Mouse (Mus musculus) gastrocnemius, adult 18-20 months (tissue): ENCODE measurements around the gene Gpr132. TPM values are rescaled to one million over a fixed set of nuclear protein-coding genes. Genes with fewer than 3 reads are reported as not detected.
"Not testable (repeated sequence)": the region's sequence is repeated elsewhere in the genome, so short reads cannot be mapped to it uniquely, and the experiment has no call there.

Experiments used
- DNase-seq: peaks from one replicate; pipeline ENCODE4 v3.0.0; 2021; ENCODE audit warnings: low spot score
- total RNA-seq, 2 experiments: library from RNA; stranded (reverse); gene quantifications; 2 replicates each; pipeline ENCODE4 v1.2.3; 2021

The Gpr132 gene
- total RNA-seq, 2 experiments from 2014 or later, result 0.14 TPM; not detected in 1

DNA sequence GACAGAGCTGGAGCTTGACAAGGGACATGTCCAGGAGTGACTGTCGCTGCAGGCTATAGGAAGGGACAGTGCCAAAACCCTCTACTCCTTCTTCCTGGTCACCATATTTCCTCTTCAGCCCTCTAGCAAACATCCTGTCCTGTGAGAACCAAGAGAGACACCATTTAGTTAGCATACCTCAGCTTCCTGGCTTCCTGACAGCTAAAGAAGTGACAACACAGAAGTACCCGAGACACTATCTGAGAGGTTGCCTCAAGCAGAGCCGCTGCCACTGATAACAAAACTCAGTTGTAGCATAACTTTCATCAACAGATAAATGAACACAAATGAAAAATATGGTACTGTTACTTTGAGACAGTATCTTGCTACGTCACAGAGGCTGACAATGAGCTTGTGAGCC lies 46.1 kb downstream of the Gpr132 start:
- DNase-seq, result no peak

DNA sequence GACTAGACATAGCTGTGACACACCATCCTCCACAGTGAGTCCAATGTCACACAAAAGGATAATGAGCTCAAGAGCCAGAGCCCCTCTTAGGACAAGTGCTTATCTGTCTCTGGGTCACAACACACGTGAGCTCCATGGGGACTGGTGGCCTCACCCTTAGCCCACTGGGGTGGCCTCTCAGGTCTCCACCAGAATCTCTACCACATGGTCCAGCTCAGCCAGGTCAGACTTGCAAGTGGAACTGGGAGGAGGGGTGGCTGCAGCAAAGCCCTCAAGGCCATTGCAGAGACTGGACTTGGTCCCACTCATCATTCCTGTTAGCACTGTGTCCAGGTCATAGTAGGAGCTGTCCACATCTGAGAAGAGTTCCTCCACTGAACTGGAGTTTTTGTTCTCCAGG lies 46.8 kb downstream of the Gpr132 start:
- DNase-seq, result no peak

DNA sequence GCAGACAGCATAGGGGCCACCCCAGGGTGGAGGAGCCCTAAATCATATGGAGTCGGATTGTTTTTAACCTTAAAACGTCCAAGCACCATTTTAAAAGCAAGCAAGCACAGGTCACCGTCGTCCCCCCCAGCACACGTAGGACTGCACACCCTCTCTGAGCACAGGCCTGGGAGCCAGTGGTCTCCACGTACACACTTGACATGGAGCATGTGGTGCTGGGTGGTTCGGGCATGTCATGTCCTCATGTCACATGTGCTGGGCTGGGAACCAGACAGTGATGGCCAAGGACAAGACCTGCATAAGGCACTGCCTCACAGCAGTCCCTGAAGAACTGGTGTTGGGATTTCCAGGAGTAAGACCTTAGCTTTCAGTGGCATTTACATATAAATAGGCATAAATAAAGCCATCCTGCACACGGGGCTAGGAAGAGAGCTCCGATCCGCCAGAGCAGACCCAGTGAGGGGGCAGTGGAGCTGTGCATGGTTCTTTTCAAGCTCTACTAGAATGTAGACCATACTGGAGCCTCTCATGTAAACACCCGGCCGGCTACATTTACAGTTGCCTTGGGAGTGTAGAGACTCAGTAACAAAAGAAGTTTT lies 47.5 kb downstream of the Gpr132 start:
- DNase-seq, result no peak

DNA sequence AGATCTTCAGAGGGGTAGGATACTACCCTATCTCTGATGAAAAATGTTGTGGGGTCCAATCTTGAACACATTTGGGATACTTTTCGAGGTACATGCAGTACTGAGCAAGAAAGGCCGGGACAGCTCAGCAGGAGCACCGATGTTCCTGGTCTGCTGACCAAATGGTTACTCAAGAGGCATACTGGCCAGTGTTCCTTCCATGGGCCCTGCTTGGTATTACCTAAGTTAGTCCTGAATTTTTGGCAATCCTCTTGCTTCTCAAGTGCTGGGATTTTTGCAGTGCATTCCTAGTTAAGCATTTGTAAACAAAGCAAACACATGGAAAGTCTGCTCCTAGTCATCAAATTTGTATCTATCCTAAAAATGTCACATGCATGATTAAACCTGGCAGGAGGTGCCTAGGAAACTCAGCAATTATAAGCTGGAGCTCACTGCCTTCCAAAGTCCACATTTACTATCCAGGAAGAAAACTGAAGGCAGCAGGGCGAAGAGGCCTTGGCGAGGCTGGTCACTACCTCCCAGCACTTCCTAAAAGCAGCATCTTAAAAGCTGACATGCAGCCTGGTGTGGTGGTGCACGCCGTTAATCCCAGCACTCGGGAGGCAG lies 48.9 kb downstream of the Gpr132 start:
- no peak for DNase-seq

DNA sequence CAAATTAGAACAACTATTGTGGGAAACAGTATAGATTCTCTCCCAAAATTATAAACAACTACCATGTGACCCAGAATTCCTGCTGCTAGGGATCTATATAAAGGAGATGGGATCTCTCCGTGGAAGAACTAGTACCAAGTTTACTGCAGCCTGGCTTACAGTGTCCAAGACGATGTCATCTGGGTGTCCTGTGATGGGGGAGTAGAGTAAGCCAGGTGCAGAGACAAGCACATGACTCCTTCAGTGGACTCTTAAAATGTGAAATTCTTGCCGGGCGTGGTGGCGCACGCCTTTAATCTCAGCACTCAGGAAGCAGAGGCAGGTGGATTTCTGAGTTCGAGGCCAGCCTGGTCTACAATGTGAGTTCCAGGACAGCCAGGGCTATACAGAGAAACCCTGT lies 51.2 kb downstream of the Gpr132 start:
- DNase-seq, result not testable (repeated sequence)

DNA sequence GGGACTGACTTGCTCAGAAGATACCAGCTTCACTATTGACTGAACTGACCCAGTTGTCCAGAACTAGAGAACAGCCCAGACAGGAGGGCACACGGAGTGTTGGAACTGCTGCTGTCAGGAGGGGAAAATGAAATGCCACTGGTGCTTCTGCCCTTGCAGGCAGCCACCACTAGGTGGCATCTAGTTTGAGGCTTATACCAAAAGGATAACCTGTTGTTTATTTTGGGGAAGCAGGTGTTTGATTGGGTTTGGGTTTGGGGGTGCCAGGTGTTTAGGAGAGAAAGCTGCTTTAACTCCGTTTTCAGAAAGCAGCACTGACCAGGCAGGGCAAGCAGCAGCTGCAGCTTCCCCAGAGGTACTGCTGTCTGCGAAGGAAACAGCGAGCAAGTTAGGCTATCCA lies 51.7 kb downstream of the Gpr132 start:
- peak; percentile 37 for DNase-seq

DNA sequence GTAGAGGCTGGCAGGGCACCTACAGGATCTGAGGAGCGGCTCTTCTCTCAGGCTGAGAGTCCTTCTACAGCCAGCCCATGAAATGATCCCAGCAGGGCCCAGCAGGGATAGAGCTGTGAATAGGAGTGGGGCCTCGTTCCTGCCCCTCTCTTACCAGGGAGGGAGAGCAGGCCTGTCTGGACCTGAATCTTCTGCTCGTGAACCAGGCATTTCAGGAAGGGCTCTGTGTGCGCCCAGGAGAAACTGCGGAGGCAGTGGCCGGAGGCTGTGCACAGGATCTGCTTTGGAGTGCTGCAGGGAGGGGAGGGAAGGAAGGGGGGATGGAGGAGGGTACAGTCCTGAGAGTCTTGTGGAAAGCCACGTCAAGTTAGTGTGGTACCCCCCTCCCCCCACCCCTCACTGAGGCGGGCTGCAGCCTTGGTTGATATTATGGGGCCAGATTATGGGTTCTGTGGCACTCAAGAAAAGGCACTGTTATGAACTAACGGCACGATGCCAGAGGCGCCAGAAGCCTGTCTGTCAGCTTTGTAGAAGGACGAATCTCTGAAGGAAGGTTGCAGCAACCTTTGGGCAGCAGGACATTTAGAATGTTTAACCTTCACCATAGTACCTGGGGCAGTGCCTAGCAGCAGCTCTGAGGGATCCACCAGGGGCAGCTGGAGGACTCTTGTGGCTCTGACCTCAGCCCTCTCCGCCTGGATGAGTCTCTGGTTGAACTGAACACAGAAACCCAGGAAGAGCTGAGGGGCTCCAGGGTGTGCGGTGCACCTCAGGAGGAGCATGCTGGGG lies 53.2 kb downstream of the Gpr132 start:
- DNase-seq, result no peak

DNA sequence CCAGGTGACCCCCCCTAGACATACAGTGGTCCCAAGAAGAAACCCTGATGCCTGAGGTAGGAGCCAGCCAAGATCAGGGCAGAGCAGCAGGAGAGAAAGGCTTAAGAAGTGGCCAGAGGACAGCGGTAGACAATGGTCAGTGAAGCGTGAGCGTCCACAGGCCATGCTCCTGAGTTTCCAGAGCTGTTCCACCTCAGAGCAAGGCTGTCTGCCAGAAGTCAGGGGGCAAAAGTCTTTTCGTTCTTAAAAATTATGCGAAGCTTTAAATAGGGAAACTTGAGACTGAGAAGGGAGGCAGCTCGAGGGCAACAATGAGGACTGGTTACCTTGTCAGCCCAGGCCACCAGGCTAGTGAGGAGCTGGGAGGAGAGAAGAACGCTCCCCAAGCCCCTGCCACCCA lies 54.7 kb downstream of the Gpr132 start:
- no peak for DNase-seq

DNA sequence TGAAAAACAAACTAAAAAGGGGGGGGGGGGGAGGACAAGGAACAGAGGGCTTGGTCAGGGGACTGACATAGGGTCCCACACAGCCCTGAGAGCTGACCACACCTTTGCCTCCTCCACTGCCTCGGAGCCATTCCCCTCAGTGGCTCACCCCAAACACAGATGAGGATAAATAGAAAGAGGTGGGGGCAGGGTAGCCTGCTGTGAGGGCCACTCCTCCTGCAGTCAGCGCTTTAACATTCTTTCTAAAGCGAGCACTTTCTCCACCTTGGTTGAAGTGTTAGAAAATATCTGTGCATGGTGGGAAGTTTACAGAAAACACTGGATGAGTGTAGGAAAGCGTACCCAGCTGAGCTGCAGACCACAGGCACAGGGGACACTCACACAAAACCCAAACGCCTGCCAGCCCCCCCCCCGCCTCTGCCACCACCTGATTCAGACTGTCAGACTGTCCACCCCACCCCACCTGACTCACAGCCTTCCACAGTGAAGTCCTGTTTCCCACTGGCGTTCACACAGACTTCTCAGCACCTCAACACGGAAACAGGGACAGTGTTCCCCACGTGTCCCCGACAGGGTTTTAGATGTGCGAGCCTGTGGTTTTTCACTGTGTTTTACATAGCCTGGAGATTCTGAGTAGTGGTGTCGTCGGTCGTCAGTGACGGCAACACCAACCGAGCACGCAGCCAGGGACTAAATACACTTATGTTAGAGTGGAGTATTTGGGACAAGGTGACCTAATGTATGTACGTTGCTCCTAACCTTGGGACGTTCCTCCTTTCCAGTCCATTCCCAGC lies 57.7 kb downstream of the Gpr132 start:
- DNase-seq, result no peak

DNA sequence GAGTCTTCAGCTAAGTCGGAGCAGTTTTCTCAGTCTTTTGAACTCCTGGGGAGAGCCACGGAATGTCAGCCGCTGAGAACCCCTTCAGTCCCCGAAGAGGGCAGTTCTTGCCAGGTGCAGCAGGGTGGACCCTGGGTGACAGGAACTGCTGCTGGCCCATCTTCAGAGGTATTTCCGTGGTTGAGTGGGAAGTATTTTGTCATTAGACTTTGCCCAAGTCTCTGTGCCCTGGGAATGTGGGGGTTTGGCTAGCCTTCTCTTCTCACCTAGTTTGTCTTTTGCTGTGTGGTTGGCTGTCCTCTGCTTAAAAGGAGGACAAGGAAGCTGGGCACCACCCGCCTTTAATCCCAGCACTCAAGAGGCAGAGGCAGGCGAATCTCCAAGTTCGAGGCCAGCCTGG lies 58.4 kb downstream of the Gpr132 start:
- no peak for DNase-seq

DNA sequence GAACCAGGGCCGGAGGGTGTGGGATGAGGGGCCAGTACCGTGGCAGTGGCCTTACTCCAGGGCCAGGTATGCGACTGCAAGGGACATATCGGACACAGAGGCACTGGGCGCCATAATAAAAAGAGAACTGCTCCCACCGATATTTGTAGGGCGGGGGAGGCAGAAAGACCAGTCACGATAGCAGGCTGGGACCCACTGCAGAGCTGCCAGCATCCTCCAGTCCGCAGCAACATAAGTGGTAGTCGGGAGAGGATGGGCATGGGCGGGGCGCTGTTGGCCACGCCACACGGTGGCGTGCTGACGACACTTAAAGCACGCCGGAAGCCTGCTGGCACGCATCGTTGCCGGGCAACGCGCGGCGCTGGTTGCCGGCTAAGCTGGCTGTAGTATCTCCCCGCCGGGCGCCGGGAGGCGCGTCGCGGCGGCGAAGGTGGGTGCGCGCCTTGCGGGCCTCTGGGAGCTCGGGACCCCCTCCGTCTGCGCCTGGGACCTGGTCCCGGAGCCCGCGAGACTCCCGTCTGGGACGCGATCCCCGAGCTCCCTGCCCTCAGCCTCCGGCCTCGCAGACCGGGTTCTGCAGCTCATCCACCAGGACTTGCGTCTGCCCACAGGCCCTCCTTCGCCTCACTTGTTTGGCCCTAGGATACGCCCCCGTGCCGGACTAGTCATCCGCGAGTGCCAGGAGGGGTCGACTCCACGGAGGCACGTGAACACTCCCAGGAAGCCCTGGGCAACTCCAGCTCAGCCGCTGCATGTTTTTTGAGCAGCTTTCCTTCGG lies 59.3 kb downstream of the Gpr132 start, which contains the start of gene Clba1:
Gene Clba1 (plus strand): TSS at position 351 of the 778 bp plus-strand sequence.
- DNase-seq, result peak; percentile 90

DNA sequence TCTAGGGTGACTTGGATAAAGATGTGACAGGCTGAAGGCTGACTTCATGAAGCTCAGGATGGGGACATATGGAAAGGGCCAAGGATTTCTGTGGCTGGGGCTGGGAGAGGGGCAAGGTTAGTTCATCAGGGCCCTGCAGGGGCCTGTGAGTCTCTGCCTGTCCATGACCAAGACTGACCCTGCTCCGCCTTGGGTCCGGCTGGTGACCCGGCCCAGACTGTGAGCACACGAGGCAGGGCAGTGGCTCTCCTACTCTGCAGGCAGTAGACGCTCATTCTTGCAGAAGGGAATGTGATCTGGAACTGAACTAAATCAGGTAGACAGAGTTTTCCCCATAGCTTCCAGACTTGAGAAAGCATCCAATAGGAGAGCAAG lies 59.8 kb downstream of the Gpr132 start:
- DNase-seq, result no peak

DNA sequence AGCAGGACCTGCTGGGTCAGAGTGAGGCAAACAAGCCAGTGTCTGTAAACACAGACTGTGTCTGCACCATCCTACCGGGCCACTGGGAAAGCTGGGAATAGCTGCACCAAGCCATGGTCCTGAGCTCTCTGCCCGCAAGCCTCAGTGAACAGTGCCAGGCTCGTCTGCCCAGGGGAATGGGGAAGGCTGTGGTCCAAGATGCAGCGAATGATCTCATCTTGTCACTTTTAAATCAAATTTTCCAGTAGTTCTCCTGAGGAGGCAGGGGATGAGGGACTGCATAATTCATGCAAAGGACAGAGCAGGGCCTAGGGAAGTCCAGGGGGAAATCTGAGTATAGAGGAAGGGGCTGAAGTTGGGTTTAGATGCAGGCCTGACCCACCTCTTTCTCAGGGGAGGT lies 60.2 kb downstream of the Gpr132 start:
- DNase-seq, result no peak

DNA sequence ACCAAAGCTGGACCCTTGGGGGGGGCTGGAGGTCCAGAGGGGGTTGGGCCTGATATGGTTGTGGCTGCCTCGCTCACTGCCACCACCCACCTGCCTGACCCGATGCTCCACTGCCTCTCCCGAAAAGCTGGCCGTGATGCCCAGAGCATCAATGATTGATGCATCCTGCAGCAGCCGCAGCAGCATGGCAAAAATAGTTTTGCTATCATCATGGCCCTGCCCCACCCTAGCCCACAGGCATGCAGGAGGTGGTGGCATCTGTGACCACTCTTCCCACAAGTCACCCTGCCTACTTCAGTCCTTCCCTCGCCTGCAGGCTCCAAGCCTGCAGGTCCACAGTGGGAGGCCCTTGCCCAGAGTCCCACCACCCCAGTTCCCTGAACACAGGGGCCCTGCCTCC lies 62.0 kb downstream of the Gpr132 start:
- DNase-seq, result no peak

DNA sequence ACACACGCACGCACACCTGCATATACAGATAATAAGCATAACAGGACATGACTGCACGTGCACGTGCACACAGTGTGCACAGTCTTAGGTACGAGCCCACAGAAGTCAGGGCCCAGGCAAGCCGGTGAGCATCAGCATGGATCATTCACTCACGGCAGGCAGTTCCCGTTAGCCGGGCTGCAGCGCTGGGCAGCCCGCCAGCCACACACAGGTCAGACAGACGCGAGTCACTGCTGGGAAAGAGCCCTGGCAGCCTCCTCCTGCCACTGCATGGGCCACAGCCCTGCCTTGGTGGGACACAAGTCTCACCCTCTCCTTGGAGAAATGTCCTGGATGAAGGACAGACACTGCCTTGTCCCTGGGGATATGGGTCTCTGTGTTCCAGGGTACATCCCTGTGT lies 64.0 kb downstream of the Gpr132 start:
- DNase-seq, result no peak

DNA sequence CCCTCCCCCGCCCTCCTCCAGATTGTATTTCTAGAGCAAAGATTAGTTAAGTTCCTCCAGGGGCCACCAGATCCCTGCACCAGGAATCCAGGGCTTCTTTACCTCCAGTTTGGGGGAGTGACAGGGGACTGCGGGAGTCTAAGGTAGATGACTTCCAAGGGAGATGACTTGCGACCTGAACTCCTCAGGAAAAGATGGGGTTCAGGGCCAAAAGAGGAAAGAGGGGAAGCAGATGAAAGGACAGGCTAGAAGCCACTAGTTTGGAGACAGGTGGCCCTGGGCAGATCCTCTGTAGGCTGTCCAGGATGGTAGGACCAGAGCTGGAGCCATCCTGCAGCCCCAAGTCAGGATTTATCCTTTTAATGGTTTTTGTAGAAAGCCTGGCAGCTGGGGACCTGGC lies 65.1 kb downstream of the Gpr132 start:
- DNase-seq, result no peak

DNA sequence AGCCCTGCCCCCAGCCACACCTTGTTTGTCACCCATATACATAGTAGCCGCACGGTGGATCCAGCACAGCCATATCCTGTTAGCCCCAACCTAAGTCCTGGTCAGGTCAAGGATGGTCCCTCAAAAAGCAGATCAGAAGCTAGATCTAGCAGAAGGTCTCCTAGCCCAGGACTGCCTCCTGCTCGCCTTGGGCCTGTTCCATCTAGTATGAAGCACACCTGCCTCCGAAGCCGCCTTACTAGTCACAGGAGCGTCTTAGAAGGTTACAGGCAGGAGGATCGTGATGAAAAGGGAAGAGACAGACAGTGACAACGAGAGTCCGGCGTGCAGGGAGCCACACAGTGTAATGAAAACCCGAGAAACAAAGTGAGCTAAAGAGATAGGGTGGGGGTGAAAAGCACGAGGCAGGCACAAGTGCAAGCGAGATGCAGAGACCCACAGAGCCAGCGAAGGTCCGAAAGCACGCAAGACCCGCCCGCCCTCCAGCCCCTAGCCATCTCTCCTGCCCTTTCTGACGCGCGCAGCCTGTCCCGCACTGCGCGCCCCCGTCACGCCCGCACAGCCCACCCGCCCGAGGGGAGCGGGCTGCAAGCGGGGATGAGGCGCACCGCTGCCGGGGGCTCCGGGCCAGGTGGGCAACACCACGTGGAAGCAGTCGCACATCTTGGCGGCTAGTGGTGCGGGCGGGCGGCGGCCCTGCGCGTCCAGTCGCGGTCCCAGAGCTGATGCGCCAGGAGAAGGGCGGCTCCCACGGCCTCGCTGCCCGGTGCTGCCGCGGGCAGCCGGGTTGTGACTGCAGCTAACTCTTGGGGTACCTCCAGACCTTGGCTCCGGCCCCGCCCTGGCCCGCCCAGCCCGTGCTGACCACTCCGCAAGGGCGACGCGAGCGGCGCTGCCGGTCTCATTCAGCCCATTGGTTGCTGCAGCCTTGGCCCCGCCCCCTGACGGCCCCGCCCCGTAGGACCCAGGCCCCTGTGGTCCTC lies 65.9 kb downstream of the Gpr132 start, which contains the start of gene Ahnak2:
Gene Ahnak2 (minus strand): TSS at position 794 of the 983 bp plus-strand sequence.
- DNase-seq, result no peak
